In genomic region chrX:20587968-20588367, GRCm38 (mm10) we compare ENCODE assay signal across 11 mouse cellular contexts. TPM values are rescaled to one million over a fixed set of nuclear protein-coding genes. Genes with fewer than 3 reads are reported as not detected.
A peak's percentile ranks its signal among the peaks of the same experiment; 100 is the strongest.
DNase-seq lines count a peak whose midpoint lies in the region; ATAC-seq and TF ChIP-seq lines count a peak whose summit lies in the region.
"Had no signal": no experiment of that assay in that cellular context is flagged by ENCODE, and none has a peak within 500 bp of the region (broad histone marks: within the 10 kb centered on the region; RNA-seq: fewer than 3 reads in every experiment).

No protein-coding gene starts in this region.

- no peak overlapping the region for H3K9ac ChIP-seq in midbrain, embryonic 14.5 days (replicated peaks; ENCODE audit: low read length)
- no peak overlapping the region for H3K9ac ChIP-seq in midbrain, embryonic 11.5 days (ENCODE audit: low read length)
- H3K9ac ChIP-seq: embryonic facial prominence, embryonic 12.5 days; limb, embryonic 15.5 days had no signal

- no peaks in the 10 kb centered on the region for H3K4me1 ChIP-seq in kidney, adult 2 months (ENCODE audit: control insufficient read depth, insufficient read depth, low read length)
- no peaks in the 10 kb centered on the region for H3K4me1 ChIP-seq in midbrain, embryonic 14.5 days (ENCODE audit: control insufficient read depth, insufficient read depth, low read length)
- H3K4me1 ChIP-seq in midbrain, embryonic 10.5 days = no peaks in the 10 kb centered on the region
- no peaks in the 10 kb centered on the region for H3K4me1 ChIP-seq in midbrain, embryonic 11.5 days (ENCODE audit: control insufficient read depth, insufficient read depth, low read length)
- H3K4me1 ChIP-seq: embryonic facial prominence, embryonic 12.5 days; limb, embryonic 15.5 days had no signal

- H3K4me3 ChIP-seq in kidney, adult 2 months (ENCODE audit: insufficient read depth, low read depth, low read length) = no peak overlapping the region
- H3K4me3 ChIP-seq in midbrain, embryonic 14.5 days (replicated peaks; ENCODE audit: low read depth, low read length) = no peak overlapping the region
- H3K4me3 ChIP-seq in midbrain, embryonic 10.5 days = no peak overlapping the region
- H3K4me3 ChIP-seq in midbrain, embryonic 11.5 days (ENCODE audit: low read depth, low read length) = no peak overlapping the region
- H3K4me3 ChIP-seq: embryonic facial prominence, embryonic 12.5 days; limb, embryonic 15.5 days had no signal

- H3K36me3 ChIP-seq in kidney, adult 2 months (ENCODE audit: control insufficient read depth, insufficient read depth, low read length) = no peaks in the 10 kb centered on the region
- no peaks in the 10 kb centered on the region for H3K36me3 ChIP-seq in midbrain, embryonic 14.5 days (ENCODE audit: control insufficient read depth, insufficient read depth, low read length)
- H3K36me3 ChIP-seq in midbrain, embryonic 10.5 days = no peaks in the 10 kb centered on the region
- no peaks in the 10 kb centered on the region for H3K36me3 ChIP-seq in midbrain, embryonic 11.5 days (ENCODE audit: control insufficient read depth, insufficient read depth, low read length)
- H3K36me3 ChIP-seq: embryonic facial prominence, embryonic 12.5 days; limb, embryonic 15.5 days had no signal

- TF ChIP-seq POLR2A in kidney, adult 2 months (IDR thresholded peaks at IDR 0.05; ENCODE audit: low read depth, low read length) = no peak

- H3K27ac ChIP-seq in kidney, adult 2 months (ENCODE audit: insufficient read depth, low read depth, low read length) = no peak overlapping the region
- H3K27ac ChIP-seq in midbrain, embryonic 14.5 days (replicated peaks; ENCODE audit: low read depth, low read length) = no peak overlapping the region
- no peak overlapping the region for H3K27ac ChIP-seq in midbrain, embryonic 10.5 days (replicated peaks)
- H3K27ac ChIP-seq in midbrain, embryonic 11.5 days (ENCODE audit: low read depth, low read length) = no peak overlapping the region
- H3K27ac ChIP-seq: embryonic facial prominence, embryonic 12.5 days; limb, embryonic 15.5 days had no signal

- no peak overlapping the region for H3K4me2 ChIP-seq in midbrain, embryonic 14.5 days (ENCODE audit: low read length)
- no peak overlapping the region for H3K4me2 ChIP-seq in midbrain, embryonic 11.5 days
- H3K4me2 ChIP-seq: embryonic facial prominence, embryonic 12.5 days; limb, embryonic 15.5 days had no signal

- no peaks in the 10 kb centered on the region for H3K27me3 ChIP-seq in kidney, adult 2 months (replicated peaks; ENCODE audit: control insufficient read depth, insufficient read depth, low read length)
- H3K27me3 ChIP-seq in midbrain, embryonic 14.5 days (ENCODE audit: control insufficient read depth, insufficient read depth, low read length) = no peaks in the 10 kb centered on the region
- H3K27me3 ChIP-seq in midbrain, embryonic 10.5 days (ENCODE audit: low read depth, poor library complexity, severe bottlenecking) = no peaks in the 10 kb centered on the region
- H3K27me3 ChIP-seq in midbrain, embryonic 11.5 days (ENCODE audit: control insufficient read depth, insufficient read depth, low read length) = no peaks in the 10 kb centered on the region
- H3K27me3 ChIP-seq: embryonic facial prominence, embryonic 12.5 days; limb, embryonic 15.5 days had no signal

- 9% methylated on average over 4 of the region's 4 CpGs for WGBS in kidney, adult 2 months
- 30% methylated on average over 4 of the region's 4 CpGs for WGBS in midbrain, embryonic 14.5 days
- WGBS in midbrain, embryonic 10.5 days = 32% methylated on average over 4 of the region's 4 CpGs
- WGBS in midbrain, embryonic 11.5 days = 16% methylated on average over 4 of the region's 4 CpGs

- peak; percentile 3 for DNase-seq in adrenal gland, adult 2 months
- DNase-seq in adrenal gland, adult 18-20 months (ENCODE audit: low spot score in 2 of 2) = no peak
- DNase-seq in kidney, adult 2 months = peak; percentile 11
- no peak for DNase-seq in kidney, adult 8-10 months
- peak; percentile 29 for DNase-seq in midbrain, embryonic 14.5 days
- no peak for DNase-seq in midbrain, embryonic 10.5 days (ENCODE audit: low spot score)
- DNase-seq in naive thymus-derived CD4-positive, alpha-beta T cell, adult 2 months (ENCODE audit: low read depth) = peak; percentile 33
- no peak for DNase-seq in midbrain, embryonic 11.5 days (ENCODE audit: low spot score, missing footprints)

- no peaks in the 10 kb centered on the region for H3K9me3 ChIP-seq in midbrain, embryonic 14.5 days (ENCODE audit: control insufficient read depth, low read length)
- H3K9me3 ChIP-seq in midbrain, embryonic 10.5 days (replicated peaks) = no peaks in the 10 kb centered on the region
- no peaks in the 10 kb centered on the region for H3K9me3 ChIP-seq in midbrain, embryonic 11.5 days (ENCODE audit: control insufficient read depth, low read length)
- H3K9me3 ChIP-seq: embryonic facial prominence, embryonic 12.5 days; limb, embryonic 15.5 days had no signal

- no peak for TF ChIP-seq CTCF in kidney, adult 2 months (conservative IDR thresholded peaks at IDR 0.05; ENCODE audit: insufficient read depth, insufficient read length, low read depth, low read length)

- no peak for ATAC-seq in midbrain, embryonic 14.5 days (ENCODE audit: low FRiP score, low TSS enrichment)
- ATAC-seq in midbrain, embryonic 11.5 days (ENCODE audit: low FRiP score) = no peak
- ATAC-seq: inflammation-experienced regulatory T-cells, adult 6 months had no signal

RNA-seq across cellular contexts. Expression of gene Rbm10, which starts 29.3 kb away (rescaled TPM):
- 10 to 100 TPM; 29.6 to 39.5 TPM for total RNA-seq in adrenal gland, adult 2 months (2021)
- 50.0 and 63.8 TPM in 2 replicates for polyA plus RNA-seq in adrenal gland, adult 2 months (2012; rRNA removed)
- total RNA-seq in adrenal gland, adult 18-20 months (2021) = 10 to 100 TPM; 37.6 to 38.5 TPM
- 39.2 and 46.4 TPM in 2 replicates for polyA plus RNA-seq in kidney, adult 2 months (2012; rRNA removed)
- polyA plus RNA-seq in midbrain, embryonic 14.5 days (2014; fragmentation: Nextera tagmentation; extraction: Ambion mirVana) = 54.8 and 57.0 TPM in 2 replicates
- 104 and 107 TPM in 2 replicates for polyA plus RNA-seq in midbrain, embryonic 10.5 days (2016; fragmentation: Nextera tagmentation; extraction: Ambion mirVana)
- 56.8 and 72.4 TPM in 2 replicates for polyA plus RNA-seq in midbrain, embryonic 11.5 days (2014; fragmentation: Nextera tagmentation; extraction: Ambion mirVana)

RNA-seq across cellular contexts. Expression of gene Ndufb11, which starts 29.5 kb away (rescaled TPM):
- 100 to 1,000 TPM; 316 to 341 TPM for total RNA-seq in adrenal gland, adult 2 months (2021)
- polyA plus RNA-seq in adrenal gland, adult 2 months (2012; rRNA removed) = 86.3 and 101 TPM in 2 replicates
- 100 to 1,000 TPM; 330 to 353 TPM for total RNA-seq in adrenal gland, adult 18-20 months (2021)
- polyA plus RNA-seq in kidney, adult 2 months (2012; rRNA removed) = 325 and 376 TPM in 2 replicates
- polyA plus RNA-seq in midbrain, embryonic 14.5 days (2014; fragmentation: Nextera tagmentation; extraction: Ambion mirVana) = 223 and 258 TPM in 2 replicates
- polyA plus RNA-seq in midbrain, embryonic 10.5 days (2016; fragmentation: Nextera tagmentation; extraction: Ambion mirVana) = 185 and 187 TPM in 2 replicates
- polyA plus RNA-seq in midbrain, embryonic 11.5 days (2014; fragmentation: Nextera tagmentation; extraction: Ambion mirVana) = 193 and 197 TPM in 2 replicates

RNA-seq across cellular contexts. Expression of gene Rgn, which starts 38.4 kb away (rescaled TPM):
- total RNA-seq in adrenal gland, adult 2 months (2021) = 1 to 10 TPM in 1 of 2 experiments, under 1 TPM in 1; 0.93 to 4.7 TPM
- 0.08 and 0.13 TPM in 2 replicates for polyA plus RNA-seq in adrenal gland, adult 2 months (2012; rRNA removed)
- 1 to 10 TPM in 1 of 2 experiments, under 1 TPM in 1; 0.67 to 3.4 TPM for total RNA-seq in adrenal gland, adult 18-20 months (2021)
- polyA plus RNA-seq in kidney, adult 2 months (2012; rRNA removed) = 1.5 and 1.7 TPM in 2 replicates
- polyA plus RNA-seq in midbrain, embryonic 14.5 days (2014; fragmentation: Nextera tagmentation; extraction: Ambion mirVana) = 0.49 and 0.86 TPM in 2 replicates
- 0.32 and 0.35 TPM in 2 replicates for polyA plus RNA-seq in midbrain, embryonic 10.5 days (2016; fragmentation: Nextera tagmentation; extraction: Ambion mirVana)
- 0.08 and 0.48 TPM in 2 replicates for polyA plus RNA-seq in midbrain, embryonic 11.5 days (2014; fragmentation: Nextera tagmentation; extraction: Ambion mirVana)
- polyA plus RNA-seq: inflammation-experienced regulatory T-cells, adult 6 months had no signal

Comparison
In these comparisons a context has a peak if more than half of its experiments do, and no peak if none do; other contexts are left out.
1. DNase-seq: peak in adrenal gland, adult 2 months (single experiment), kidney, adult 2 months (single experiment), midbrain, embryonic 14.5 days (single experiment) and naive thymus-derived CD4-positive, alpha-beta T cell, adult 2 months (single experiment); none in adrenal gland, adult 18-20 months (0 of 2), kidney, adult 8-10 months (0 of 2), midbrain, embryonic 10.5 days (single experiment) and midbrain, embryonic 11.5 days (single experiment).